Mouse (Mus musculus) liver, adult (tissue): Measurements from ENCODE around the gene Lmod1.

Experiments used
- GATA4 ChIP-seq: IDR thresholded peaks from 2 replicates; pipeline ENCODE4 v1.6.1; 2014; ENCODE audit warnings: mild to moderate bottlenecking, low read length; ENCODE audit not compliant: insufficient replicate concordance

The Lmod1 gene

DNA sequence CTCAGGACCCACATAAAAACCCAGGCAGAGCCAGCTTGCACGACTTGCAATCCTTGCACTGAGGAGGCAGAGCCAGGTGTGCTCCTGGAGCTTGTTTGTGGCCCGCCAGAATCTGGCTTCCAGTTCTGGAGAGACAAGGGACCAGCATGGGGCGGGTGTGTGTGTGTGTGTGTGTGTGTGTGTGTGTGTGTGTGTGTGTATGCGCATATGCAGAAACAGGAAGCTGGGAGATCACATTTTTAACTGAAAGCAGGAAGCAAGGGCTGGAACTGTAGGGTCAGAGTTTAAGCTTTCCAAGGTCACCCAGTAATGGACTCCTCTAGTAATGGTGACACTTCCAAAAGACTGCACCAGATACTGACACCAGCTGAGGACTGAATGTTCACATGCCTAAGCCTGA lies 19.4 kb downstream of the Lmod1 start:
- no peak for TF ChIP-seq GATA4

DNA sequence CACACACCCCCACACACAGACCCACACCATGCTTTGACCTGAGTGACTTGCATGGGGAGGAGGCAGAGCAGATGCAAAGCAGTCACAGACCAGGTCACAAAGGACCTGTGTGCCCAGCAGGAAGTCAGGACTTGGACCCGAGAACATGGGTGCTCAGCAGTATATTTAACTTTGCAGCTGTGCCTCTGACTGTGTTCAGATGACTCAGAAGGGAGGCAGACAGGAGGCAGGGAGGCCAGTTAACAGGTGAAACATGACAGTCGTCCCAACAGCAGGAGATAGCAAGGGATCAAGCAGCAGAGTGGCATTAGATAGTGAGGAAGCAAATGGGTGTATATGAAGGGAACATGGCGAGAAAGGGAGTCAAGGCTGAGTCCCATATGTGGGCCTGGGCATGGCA lies 22.3 kb downstream of the Lmod1 start:
- TF ChIP-seq GATA4, result no peak

DNA sequence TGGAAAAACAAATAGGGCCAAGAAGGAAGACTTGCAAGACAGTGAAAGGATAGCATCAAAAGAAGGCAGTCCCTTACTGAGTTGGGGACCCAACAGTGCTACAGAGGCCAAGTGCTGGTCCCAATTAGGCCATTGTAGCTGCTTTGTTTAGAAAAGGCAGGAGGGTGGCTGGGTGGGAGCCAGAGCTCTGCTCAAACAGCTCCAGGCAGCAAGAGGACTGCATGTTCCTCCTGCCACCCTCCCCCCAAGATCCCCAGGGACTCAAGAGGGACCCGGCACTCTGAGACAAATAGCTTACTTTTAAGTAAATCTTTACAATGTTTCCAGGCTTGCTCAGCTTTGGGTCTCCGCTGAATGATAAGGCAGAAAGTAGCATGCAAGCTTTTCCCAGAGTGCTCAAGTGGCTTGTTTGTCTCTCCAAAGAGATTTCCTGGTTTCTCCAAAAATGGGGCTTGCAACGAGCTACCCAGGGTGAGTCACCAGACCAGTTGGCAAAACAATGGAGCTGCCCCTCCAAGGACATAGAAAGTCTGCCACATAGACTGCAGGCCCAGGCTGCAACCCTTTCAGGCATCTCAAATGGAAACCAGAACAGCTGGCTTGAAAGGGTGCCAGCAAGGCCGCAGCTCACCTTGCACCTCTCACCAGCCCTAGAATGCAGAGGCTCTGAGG lies 23.0 kb downstream of the Lmod1 start:
- no peak for TF ChIP-seq GATA4

DNA sequence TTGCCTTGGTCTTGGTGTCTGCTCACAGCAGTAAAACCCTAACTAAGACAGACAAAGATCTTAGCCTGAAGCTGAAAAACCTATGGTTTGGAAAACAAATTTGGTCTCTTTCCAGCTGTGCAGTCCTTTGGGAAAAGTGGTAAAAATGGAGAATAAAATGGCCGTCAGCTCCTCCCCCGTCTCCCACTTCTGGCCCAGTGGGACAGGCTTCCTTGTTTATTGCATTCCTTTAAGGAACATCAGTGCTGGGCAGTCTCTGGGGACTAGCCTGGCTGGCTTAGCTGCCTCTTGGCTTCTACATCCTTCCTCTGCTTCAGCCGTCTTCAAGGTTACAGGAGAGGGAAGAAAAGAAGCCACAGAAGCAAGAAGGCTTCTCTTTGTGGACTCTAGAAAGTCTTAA lies 27.3 kb downstream of the Lmod1 start:
- TF ChIP-seq GATA4, result no peak

- TF ChIP-seq GATA4, result no peak
Observed at GRCm38 (mm10) chr1:135359071-135359470, 34.5 kb downstream of the Lmod1 start.

DNA sequence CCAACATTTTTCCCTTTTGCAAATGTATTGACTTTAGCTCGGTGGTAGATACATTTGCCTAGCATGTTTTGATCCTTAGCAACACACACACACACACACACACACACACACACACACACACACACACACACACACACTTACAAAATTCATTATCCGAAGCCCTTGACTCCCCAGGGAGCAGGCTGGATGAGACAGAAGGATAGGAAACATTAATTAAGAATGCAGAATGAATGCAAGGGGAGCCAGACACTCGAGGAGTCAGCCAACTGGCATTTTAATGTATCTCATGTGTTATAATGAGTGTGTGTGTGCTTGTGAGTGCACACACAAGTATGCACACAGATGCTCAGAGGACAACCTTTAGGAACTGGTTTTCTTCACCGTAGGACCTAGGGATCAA lies 36.9 kb downstream of the Lmod1 start:
- TF ChIP-seq GATA4, result no peak

GRCm38 (mm10) chr1:135362115-135362514 lies 37.5 kb downstream of the Lmod1 start:
- no peak for TF ChIP-seq GATA4

DNA sequence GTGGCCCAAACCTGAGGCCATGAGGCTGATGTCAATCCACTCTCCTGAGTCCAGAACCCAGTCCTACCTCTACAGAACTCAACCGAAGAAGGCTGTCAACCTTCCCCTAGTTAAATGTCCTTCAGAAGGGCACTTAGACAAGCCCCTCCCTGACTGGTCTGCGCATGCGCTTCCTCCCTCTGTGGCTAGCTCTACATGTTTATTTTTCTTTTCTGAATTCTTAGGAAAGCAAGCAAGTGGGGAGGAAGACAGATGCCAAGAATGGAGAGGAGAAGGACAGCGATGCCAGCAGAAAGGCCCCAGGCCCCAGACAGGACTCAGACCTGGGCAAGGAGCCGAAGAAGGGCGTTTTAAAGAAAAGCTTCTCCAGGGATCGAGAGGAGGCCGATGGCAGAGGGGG lies 38.8 kb downstream of the Lmod1 start:
- no peak for TF ChIP-seq GATA4

- TF ChIP-seq GATA4, result no peak
Observed at GRCm38 (mm10) chr1:135366380-135366779, 41.8 kb downstream of the Lmod1 start.

DNA sequence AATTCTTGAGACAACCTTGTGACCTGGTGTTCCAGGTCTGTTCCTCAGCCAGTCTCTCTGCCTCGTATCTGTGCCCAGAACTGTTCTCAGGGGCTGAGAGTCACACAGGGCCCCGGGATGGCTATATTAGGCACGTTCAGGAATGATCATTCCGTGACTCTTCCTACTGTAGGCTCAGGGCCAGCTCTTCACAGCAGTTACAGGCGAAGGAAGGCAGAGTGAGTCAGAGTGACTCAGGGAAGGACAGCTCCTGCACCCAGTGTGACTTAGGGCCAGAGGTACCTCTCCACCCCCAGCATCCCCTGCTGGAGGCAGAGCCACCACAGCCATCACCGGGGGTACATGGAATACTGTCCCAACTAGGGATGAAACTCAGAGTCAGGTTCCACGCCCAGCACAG lies 42.4 kb downstream of the Lmod1 start:
- TF ChIP-seq GATA4, result no peak

- no peak for TF ChIP-seq GATA4
Observed at GRCm38 (mm10) chr1:135367595-135367994, 43.0 kb downstream of the Lmod1 start.

GRCm38 (mm10) chr1:135368245-135368644 lies 43.6 kb downstream of the Lmod1 start:
- no peak for TF ChIP-seq GATA4

- no peak for TF ChIP-seq GATA4
Observed at GRCm38 (mm10) chr1:135368982-135369381, 44.4 kb downstream of the Lmod1 start.

DNA sequence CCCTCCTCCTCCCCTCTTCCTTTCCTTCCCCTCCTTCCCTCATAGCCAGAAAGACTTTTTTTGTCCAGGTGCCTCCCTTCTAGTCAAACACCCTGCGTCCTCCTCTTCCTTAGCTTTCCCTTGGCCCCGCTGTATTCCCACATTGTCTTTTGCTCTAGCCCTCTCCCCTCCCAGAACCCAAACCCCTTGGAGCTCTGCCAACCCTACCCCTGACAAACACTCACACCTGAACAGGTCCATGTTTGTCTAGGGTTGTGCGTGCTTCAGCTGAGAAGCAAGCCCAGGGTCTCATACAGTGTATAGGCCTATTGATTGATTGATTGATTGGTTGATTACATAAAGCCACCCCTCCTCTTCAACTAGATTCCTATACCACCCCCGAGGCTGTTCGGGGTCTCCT lies 44.8 kb downstream of the Lmod1 start:
- no peak for TF ChIP-seq GATA4

- TF ChIP-seq GATA4, result no peak
Observed at GRCm38 (mm10) chr1:135373171-135373677, 48.6 kb downstream of the Lmod1 start.

DNA sequence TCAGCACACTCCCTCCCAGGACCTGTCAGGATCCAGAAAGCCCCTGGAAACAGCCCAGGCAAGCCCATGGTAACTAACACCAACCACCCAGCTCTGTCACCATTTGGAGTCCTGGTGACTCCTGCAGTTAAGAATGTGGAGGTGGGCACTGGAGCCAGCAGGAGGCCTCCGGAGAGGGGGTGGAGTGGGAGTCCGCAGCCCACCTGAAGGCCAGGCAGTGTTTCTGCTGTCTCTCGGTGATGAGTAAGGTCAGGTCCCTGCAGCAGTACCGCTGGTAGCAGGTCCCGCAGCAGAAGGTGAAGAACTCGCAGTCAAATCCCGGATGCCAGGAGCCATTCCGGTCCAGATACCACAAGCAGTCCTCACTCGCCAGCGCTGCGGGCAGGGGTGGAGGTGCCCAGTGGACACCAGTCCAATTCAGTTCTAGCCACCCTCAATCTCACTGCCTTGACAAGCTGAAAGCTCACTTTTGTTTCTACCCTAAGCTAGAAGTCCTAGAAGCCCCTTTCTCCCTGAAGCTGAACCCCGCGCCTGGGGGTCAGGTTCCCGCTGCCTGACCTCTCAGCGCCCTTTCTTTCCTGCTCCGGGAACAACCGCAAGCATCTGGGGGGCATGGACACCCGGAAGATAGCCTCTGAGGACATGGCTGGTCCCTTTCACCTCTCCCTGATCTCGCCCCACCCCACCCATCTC lies 49.7 kb downstream of the Lmod1 start:
- TF ChIP-seq GATA4, result no peak

DNA sequence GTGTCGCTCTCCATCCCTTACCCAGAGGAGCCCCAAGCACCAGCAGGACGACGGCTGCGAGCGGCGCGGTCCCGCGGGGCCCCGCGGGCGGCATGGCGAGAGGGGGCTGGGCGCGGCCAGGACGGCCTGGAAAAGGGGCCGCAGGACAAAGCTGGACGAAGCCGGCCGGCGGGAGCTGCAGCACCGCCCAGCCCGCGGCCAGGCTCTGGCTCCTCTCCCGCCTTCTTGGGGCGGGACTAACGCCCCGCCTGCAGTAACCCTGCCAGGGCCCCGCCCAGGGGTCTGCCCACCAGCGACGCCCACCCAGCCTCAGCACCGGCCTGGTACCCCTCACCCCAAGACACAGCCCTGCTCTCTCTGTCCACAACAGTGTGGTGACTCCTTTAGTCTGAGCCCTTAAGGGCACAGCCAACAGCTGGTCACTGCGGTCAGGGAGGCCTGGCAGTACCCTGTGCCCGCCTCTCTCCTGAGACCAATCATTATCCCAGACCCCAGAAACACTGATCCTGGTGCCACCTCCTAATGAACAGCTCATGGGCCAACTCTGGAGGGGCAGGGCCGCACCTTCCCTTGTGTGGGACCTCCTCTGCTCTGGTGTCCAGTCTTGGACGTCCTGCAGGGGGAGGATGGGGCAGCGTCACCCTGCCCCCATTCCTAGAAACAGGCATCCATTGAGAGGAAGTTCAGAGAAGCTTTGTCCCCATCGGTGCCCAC lies 50.4 kb downstream of the Lmod1 start, which contains the start of gene Shisa4:
Shisa4 (minus strand) TSS at position 370 of the 714 bp plus-strand sequence.
- no peak for TF ChIP-seq GATA4

GRCm38 (mm10) chr1:135378576-135378975 lies 54.0 kb downstream of the Lmod1 start:
- no peak for TF ChIP-seq GATA4
